Comparison of ENCODE assay signal across 8 mouse cellular contexts in genomic region chr15:97717861-97718534, GRCm38 (mm10). TPM values are rescaled to one million over a fixed set of nuclear protein-coding genes. Genes with fewer than 3 reads are reported as not detected.
DNase-seq lines count a peak whose midpoint lies in the region; ATAC-seq and TF ChIP-seq lines count a peak whose summit lies in the region.

No protein-coding gene starts in this region.

- no peak overlapping the region for H3K4me3 ChIP-seq in midbrain, embryonic 14.5 days (replicated peaks; ENCODE audit: low read depth, low read length)
- H3K4me3 ChIP-seq in stomach, postnatal 0 days (ENCODE audit: low read depth, low read length) = no peak overlapping the region

- H3K36me3 ChIP-seq in midbrain, embryonic 14.5 days (ENCODE audit: control insufficient read depth, insufficient read depth, low read length) = no peaks in the 10 kb centered on the region
- no peaks in the 10 kb centered on the region for H3K36me3 ChIP-seq in stomach, postnatal 0 days (ENCODE audit: control insufficient read depth, insufficient read depth, low read length)

- intact Hi-C loops in heart, postnatal 14 days (cut with DNase I) = loop anchor here (1.0 to 5.0 kb wide), 4 partner anchors 49 to 234 kb away; partner anchors contain the start of gene Rapgef3

- peak; percentile 84 for ATAC-seq in frontal cortex, adult (ENCODE audit: low TSS enrichment)
- ATAC-seq in Patski = peak; percentile 59
- no peak for ATAC-seq in midbrain, embryonic 14.5 days (ENCODE audit: low FRiP score, low TSS enrichment)
- ATAC-seq in stomach, postnatal 0 days (ENCODE audit: low FRiP score, low TSS enrichment) = peak; percentile 62; the same call in 1 of the 2 replicates

- no peaks in the 10 kb centered on the region for H3K27me3 ChIP-seq in Patski
- no peaks in the 10 kb centered on the region for H3K27me3 ChIP-seq in midbrain, embryonic 14.5 days (ENCODE audit: control insufficient read depth, insufficient read depth, low read length)
- no peaks in the 10 kb centered on the region for H3K27me3 ChIP-seq in stomach, postnatal 0 days (ENCODE audit: control insufficient read depth, insufficient read depth, low read length)

- no peaks in the 10 kb centered on the region for H3K9me3 ChIP-seq in midbrain, embryonic 14.5 days (ENCODE audit: control insufficient read depth, low read length)
- no peaks in the 10 kb centered on the region for H3K9me3 ChIP-seq in stomach, postnatal 0 days (ENCODE audit: control insufficient read depth, low read length)

- CTCF ChIA-PET in Patski (lab: Charles Lee) = interaction anchor here (0.5 to 6.6 kb wide), 14 partner anchors 11 to 246 kb away, joined by 3 to 54 read pairs (median 4); partner anchors contain the start of genes Endou, Rapgef3, Slc48a1 and Tmem106c

- no peak overlapping the region for H3K4me2 ChIP-seq in midbrain, embryonic 14.5 days (ENCODE audit: low read length)
- no peak overlapping the region for H3K4me2 ChIP-seq in stomach, postnatal 0 days (replicated peaks; ENCODE audit: low read depth)

- POLR2A ChIA-PET in Patski (lab: Charles Lee) = interaction anchor here (1.0 kb wide), 1 partner anchor 15 kb away, joined by 4 read pairs; no protein-coding TSS in a partner anchor

- 33% methylated on average over 12 of the region's 12 CpGs for WGBS in midbrain, embryonic 14.5 days
- 22% methylated on average over 12 of the region's 12 CpGs for WGBS in stomach, postnatal 0 days

- H3K4me1 ChIP-seq in midbrain, embryonic 14.5 days (ENCODE audit: control insufficient read depth, insufficient read depth, low read length) = no peaks in the 10 kb centered on the region
- no peaks in the 10 kb centered on the region for H3K4me1 ChIP-seq in stomach, postnatal 0 days (replicated peaks; ENCODE audit: control insufficient read depth, insufficient read depth)

- no peak overlapping the region for H3K9ac ChIP-seq in midbrain, embryonic 14.5 days (replicated peaks; ENCODE audit: low read length)
- H3K9ac ChIP-seq in stomach, postnatal 0 days (ENCODE audit: low read length) = no peak overlapping the region

- TF ChIP-seq CTCF in Patski (IDR thresholded peaks at IDR 0.05) = peak; percentile 94
- peak; percentile 88 for TF ChIP-seq CTCF in stomach, postnatal 0 days (IDR thresholded peaks at IDR 0.05; ENCODE audit: low read depth)

- in situ Hi-C loops in Patski (cut with MboI; ENCODE audit: low pct_unique_long_range_greater_than_20kb) = loop anchor here (5.0 kb wide), 3 partner anchors 64 to 244 kb away; partner anchors contain the start of gene Tmem106c

- TF ChIP-seq EP300 in stomach, postnatal 0 days (optimal IDR thresholded peaks at IDR 0.05) = no peak

- H3K27ac ChIP-seq in midbrain, embryonic 14.5 days (replicated peaks; ENCODE audit: low read depth, low read length) = no peak overlapping the region
- H3K27ac ChIP-seq in stomach, postnatal 0 days (replicated peaks) = no peak overlapping the region

- no peak for DNase-seq in frontal cortex, postnatal 25 days (ENCODE audit: low spot score in 2 of 2)
- DNase-seq in Patski (ENCODE audit: low read depth, low spot score) = no peak
- DNase-seq in embryo, embryonic 10 days (ENCODE audit: low spot score) = peak; percentile 84
- DNase-seq in heart, postnatal 14 days = peak; percentile 68 to 73
- peak; percentile 24 to 60 for DNase-seq in layer of hippocampus, postnatal 25 days (ENCODE audit: extremely low spot score in 1 of 2, low spot score in 1 of 2)
- DNase-seq in midbrain, embryonic 14.5 days = peak; percentile 91
- DNase-seq in stomach, postnatal 0 days (ENCODE audit: low spot score) = peak; percentile 67

RNA-seq across cellular contexts. Expression of gene Rpap3, which starts 12.4 kb away (rescaled TPM):
- 32.9 TPM for polyA plus RNA-seq in Patski (2021)
- 10 to 100 TPM; 11.5 to 12.4 TPM for total RNA-seq in heart, postnatal 14 days (2021)
- total RNA-seq in layer of hippocampus, postnatal 25 days (2021) = 10 to 100 TPM; 23.7 to 24.9 TPM
- polyA plus RNA-seq in midbrain, embryonic 14.5 days (2014; fragmentation: Nextera tagmentation; extraction: Ambion mirVana) = 45.5 and 50.3 TPM in 2 replicates
- 13.3 and 13.9 TPM in 2 replicates for polyA plus RNA-seq in stomach, postnatal 0 days (2015; fragmentation: Nextera tagmentation; extraction: Ambion mirVana)

RNA-seq across cellular contexts. Expression of gene Endou, which starts 13.1 kb away (rescaled TPM):
- polyA plus RNA-seq in Patski (2021) = 0.17 TPM
- 1 to 10 TPM; 1.8 to 4.9 TPM for total RNA-seq in heart, postnatal 14 days (2021)
- total RNA-seq in layer of hippocampus, postnatal 25 days (2021) = under 1 TPM; 0.59 to 0.71 TPM
- 0.14 TPM in 1 of 2 replicates, not detected in the other for polyA plus RNA-seq in midbrain, embryonic 14.5 days (2014; fragmentation: Nextera tagmentation; extraction: Ambion mirVana)
- 37.0 and 38.3 TPM in 2 replicates for polyA plus RNA-seq in stomach, postnatal 0 days (2015; fragmentation: Nextera tagmentation; extraction: Ambion mirVana)

RNA-seq across cellular contexts. Expression of gene Rapgef3, which starts 49.8 kb away (rescaled TPM):
- polyA plus RNA-seq in Patski (2021) = 22.4 TPM
- 10 to 100 TPM; 32.7 to 34.3 TPM for total RNA-seq in heart, postnatal 14 days (2021)
- 10 to 100 TPM; 36.3 to 40.3 TPM for total RNA-seq in layer of hippocampus, postnatal 25 days (2021)
- 7.2 and 8.8 TPM in 2 replicates for polyA plus RNA-seq in midbrain, embryonic 14.5 days (2014; fragmentation: Nextera tagmentation; extraction: Ambion mirVana)
- 3.2 and 4.2 TPM in 2 replicates for polyA plus RNA-seq in stomach, postnatal 0 days (2015; fragmentation: Nextera tagmentation; extraction: Ambion mirVana)

Comparison
In these comparisons a context has a peak if more than half of its experiments do, and no peak if none do; other contexts are left out.
1. DNase-seq: peak in embryo, embryonic 10 days (single experiment), heart, postnatal 14 days (2 of 2), layer of hippocampus, postnatal 25 days (2 of 2), midbrain, embryonic 14.5 days (single experiment) and stomach, postnatal 0 days (single experiment); none in frontal cortex, postnatal 25 days (0 of 2) and Patski (single experiment).
2. RNA of gene Endou, which starts 13.1 kb away (polyA plus RNA-seq): 37.0 to 38.3 TPM in stomach, postnatal 0 days; 0.17 TPM in Patski (single experiment) and 0.14 TPM in midbrain, embryonic 14.5 days; every median in the first group is over 10 times any median in the second.